Mouse (Mus musculus) ES-E14 (cell line): ENCODE results near the gene Ccdc92. TPM values are rescaled to one million over a fixed set of nuclear protein-coding genes. Genes with fewer than 3 reads are reported as not detected.

Experiments
- DNase-seq: peaks from one replicate; pipeline ENCODE4 v3.0.0-alpha.2; 2013; ENCODE audit warnings: low read depth, low spot score
- H3K27ac ChIP-seq: 2 replicates; pipeline ENCODE4 v1.5.1; 2012; ENCODE audit warnings: low read depth, mild to moderate bottlenecking, low read length, moderate library complexity, mixed read lengths; ENCODE audit not compliant: poor library complexity, insufficient read depth, severe bottlenecking
- H3K36me3 ChIP-seq: 2 replicates; pipeline ENCODE4 v1.6.1; 2012; ENCODE audit warnings: mild to moderate bottlenecking, low read length, moderate library complexity, mixed read lengths; ENCODE audit not compliant: control insufficient read depth, poor library complexity, insufficient read depth, severe bottlenecking
- H3K4me1 ChIP-seq, 2 experiments: fragments of 150-350 bp in 1 of 2; sonication (generic) in 1 of 2; 2 replicates each; pipeline ENCODE4 v1.6.1; 2012; ENCODE audit warnings: low read length in 2 of 2, mild to moderate bottlenecking in 1 of 2, mixed read lengths in 1 of 2; ENCODE audit not compliant: control insufficient read depth in 2 of 2, insufficient read depth in 2 of 2, poor library complexity in 1 of 2
- H3K4me3 ChIP-seq, 2 experiments: fragments of 150-350 bp in 1 of 2; sonication (generic) in 1 of 2; 2 replicates each; pipeline ENCODE4 v1.5.1; 2012; ENCODE audit warnings: low read length in 2 of 2, low read depth in 1 of 2, mild to moderate bottlenecking in 1 of 2, mixed read lengths in 1 of 2; ENCODE audit not compliant: insufficient read depth in 1 of 2, poor library complexity in 1 of 2, severe bottlenecking in 1 of 2
- H3K9ac ChIP-seq: 2 replicates; pipeline ENCODE4 v1.6.1; 2012; ENCODE audit warnings: low read depth, mild to moderate bottlenecking, low read length, mixed read lengths; ENCODE audit not compliant: poor library complexity, insufficient read depth, severe bottlenecking
- H3K9me3 ChIP-seq: fragments of 150-350 bp; sonication (generic); 2 replicates; pipeline ENCODE4 v1.6.1; 2012; ENCODE audit warnings: low read depth, mild to moderate bottlenecking, low read length; ENCODE audit not compliant: control insufficient read depth, insufficient read depth
- CHD2 ChIP-seq: IDR thresholded peaks from 2 replicates; pipeline ENCODE4 v1.6.1; 2014; ENCODE audit warnings: mild to moderate bottlenecking, low read depth, low read length, inconsistent platforms
- HCFC1 ChIP-seq: IDR thresholded peaks from 2 replicates; pipeline ENCODE4 v1.6.1; 2012; ENCODE audit warnings: low read length, inconsistent platforms, borderline replicate concordance; ENCODE audit not compliant: insufficient read depth
- MAFK ChIP-seq: IDR thresholded peaks from 2 replicates; pipeline ENCODE4 v1.6.1; 2014; ENCODE audit warnings: mild to moderate bottlenecking, low read depth, low read length, inconsistent platforms; ENCODE audit not compliant: insufficient read depth
- ZC3H11A ChIP-seq: IDR thresholded peaks from 2 replicates; pipeline ENCODE4 v1.6.1; 2012; ENCODE audit warnings: low read depth, mild to moderate bottlenecking, inconsistent platforms, low read length, borderline replicate concordance
- ZNF384 ChIP-seq: IDR thresholded peaks from 2 replicates; pipeline ENCODE4 v1.6.1; 2012; ENCODE audit warnings: low read depth, low read length, inconsistent platforms
- in situ Hi-C, 2 experiments: fragments of 600-800 bp; cut with MboI; formaldehyde crosslinking; loops; one replicate each; pipeline ENCODE4 v1.15.1; 2025; ENCODE audit warnings: low sequenced_read_pairs in 2 of 2, inconsistent platforms in 1 of 2; ENCODE audit not compliant: unreplicated experiment in 2 of 2
- total RNA-seq: library from RNA; depleted of rRNA; stranded (reverse); fragments of 300-350 nt; gene quantifications from 2 replicates; pipeline ENCODE4 v1.2.3, GENCODE M21; 2012

Ccdc92 gene
- total RNA-seq, 1 experiment: 3.9 TPM

DNA sequence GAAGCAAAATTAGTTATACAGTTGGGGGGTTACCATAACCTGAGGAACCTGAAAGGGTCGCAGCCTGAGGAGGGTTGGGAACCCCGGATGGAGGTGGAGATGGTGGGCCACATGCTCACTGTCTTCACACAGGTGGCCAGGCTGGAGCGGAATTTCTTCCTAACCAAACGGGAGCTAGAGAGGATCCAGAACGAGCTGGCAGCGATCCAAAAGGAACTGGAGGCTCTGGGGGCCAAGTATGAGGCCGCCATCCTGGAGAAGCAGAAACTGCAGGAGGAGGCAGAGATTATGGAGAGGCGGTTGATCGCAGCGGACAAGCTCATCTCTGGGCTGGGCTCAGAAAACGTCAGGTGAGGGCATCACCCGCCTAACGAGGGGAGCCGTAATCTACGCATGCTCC is 45.2 kb downstream of the Ccdc92 start:
- Histone ChIP-seq H3K4me1 (peaks cover 0 to 3% of the 10 kb centered on the region in 2 experiments; a peak in 1 of 4 replicates), H3K9me3 (no peaks in the 10 kb centered on the region), H3K27ac (no peak overlapping the region), H3K9ac (0 out of 2 replicates have a peak overlapping the region, but pooled peaks have one; percentile 10), H3K36me3 (no peaks in the 10 kb centered on the region), H3K4me3 (peak overlapping the region; percentile 31 to 42; a peak in 3 of 4 replicates)
- no peak for DNase-seq
- in situ Hi-C loops: no loop called here
- TF ChIP-seq ZC3H11A: no peak
- no peak for TF ChIP-seq ZNF384
- no peak for TF ChIP-seq HCFC1
- no peak for TF ChIP-seq MAFK
- TF ChIP-seq CHD2: no peak

DNA sequence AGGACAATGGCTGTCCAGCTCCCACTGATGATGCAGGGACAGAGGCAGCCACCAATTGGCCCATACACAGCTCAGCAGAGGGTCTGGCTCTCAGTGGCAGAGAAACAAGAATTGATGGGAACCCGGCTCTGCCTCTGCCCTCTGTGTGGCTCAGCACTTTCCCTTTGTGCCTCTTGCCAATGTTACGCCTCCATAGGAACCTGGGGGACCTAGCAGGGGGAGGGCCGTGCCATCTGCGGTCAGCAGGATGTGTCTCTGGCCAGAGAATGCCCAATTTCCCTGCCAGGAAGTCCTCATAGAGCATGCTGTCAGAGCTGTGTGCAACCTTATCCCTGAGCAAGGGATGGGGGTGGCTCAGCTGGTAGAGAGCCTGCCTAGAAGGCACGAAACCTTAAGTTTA is 47.4 kb downstream of the Ccdc92 start:
- DNase-seq: no peak
- Histone ChIP-seq H3K9me3 (no peaks in the 10 kb centered on the region), H3K9ac (no peak overlapping the region), H3K4me3 (no peak overlapping the region), H3K36me3 (no peaks in the 10 kb centered on the region), H3K27ac (no peak overlapping the region), H3K4me1 (peaks cover 0 to 3% of the 10 kb centered on the region in 2 experiments; a peak in 1 of 4 replicates)
- in situ Hi-C loops: no loop called here
- TF ChIP-seq ZC3H11A (no peak), ZNF384 (no peak), MAFK (no peak)

DNA sequence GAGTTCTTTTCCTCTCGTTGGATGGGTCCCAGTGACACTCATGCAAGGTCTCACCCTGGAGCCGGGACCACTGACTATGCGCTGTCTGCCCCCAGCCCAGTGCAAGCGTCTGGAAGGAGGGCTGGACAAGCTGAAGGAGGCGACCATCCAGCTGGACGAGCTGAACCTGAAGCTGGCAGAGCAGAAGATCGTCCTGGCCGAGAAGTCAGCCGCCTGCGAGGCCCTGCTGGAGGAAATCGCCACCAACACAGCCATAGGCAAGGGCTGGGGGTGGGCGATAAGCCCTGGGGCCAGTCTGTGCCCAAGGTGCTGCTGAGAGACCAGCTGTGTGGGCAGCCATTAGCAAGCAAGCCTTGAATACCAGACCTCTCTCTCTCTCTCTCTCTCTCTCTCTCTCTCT is 49.8 kb downstream of the Ccdc92 start:
- Histone ChIP-seq H3K36me3 (no peaks in the 10 kb centered on the region), H3K4me3 (no peak overlapping the region), H3K9me3 (no peaks in the 10 kb centered on the region), H3K4me1 (peaks cover 0 to 2% of the 10 kb centered on the region in 2 experiments; a peak in 1 of 4 replicates), H3K9ac (no peak overlapping the region), H3K27ac (no peak overlapping the region)
- no peak for TF ChIP-seq ZNF384
- no peak for TF ChIP-seq ZC3H11A
- no peak for TF ChIP-seq HCFC1
- TF ChIP-seq MAFK: no peak
- no peak for TF ChIP-seq CHD2
- in situ Hi-C loops: no loop called here
- no peak for DNase-seq

DNA sequence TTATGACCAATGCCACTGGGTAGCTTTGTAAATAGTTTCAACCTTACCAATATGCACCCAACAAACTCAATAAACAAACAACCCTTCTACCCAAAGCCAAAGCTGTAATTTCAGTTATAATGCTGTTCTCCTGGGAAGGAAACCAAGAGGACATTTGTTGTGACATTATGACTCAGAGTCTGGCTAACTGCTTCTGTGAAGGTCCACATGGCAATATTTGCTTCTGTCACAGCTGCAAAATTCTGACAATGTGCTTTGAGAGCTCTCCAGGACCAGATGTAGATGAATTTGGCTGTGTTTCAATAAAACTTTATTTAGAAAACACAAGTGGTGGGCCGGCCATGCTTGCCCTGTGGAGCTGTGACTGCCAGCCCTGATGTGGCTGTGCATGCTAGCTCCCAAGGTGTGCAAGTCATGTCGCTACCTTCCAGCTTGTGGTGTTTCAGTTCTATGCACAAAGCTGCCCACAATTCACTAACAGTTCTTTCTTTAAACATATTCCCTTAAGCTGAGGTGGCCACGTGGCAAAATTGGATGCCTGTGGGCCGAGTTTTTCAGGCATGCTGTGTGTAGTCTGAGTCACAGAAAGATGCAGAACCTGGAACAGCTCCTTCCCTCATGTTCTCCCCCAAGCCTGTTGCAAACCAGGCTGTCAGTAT is 52.4 kb downstream of the Ccdc92 start:
- DNase-seq: no peak
- no peak overlapping the region for H3K4me3 ChIP-seq

More for the DNA sequence above, 52.4 kb downstream of the Ccdc92 start:
- H3K9me3 ChIP-seq: no peaks in the 10 kb centered on the region
- peaks cover 0 to 3% of the 10 kb centered on the region in 2 experiments; a peak in 1 of 4 replicates for H3K4me1 ChIP-seq
- no peaks in the 10 kb centered on the region for H3K36me3 ChIP-seq
- in situ Hi-C loops: no loop called here
- TF ChIP-seq HCFC1 (no peak), ZNF384 (no peak), MAFK (no peak), CHD2 (no peak), ZC3H11A (no peak)
- no peak overlapping the region for H3K27ac ChIP-seq
- H3K9ac ChIP-seq: no peak overlapping the region
